Mouse (Mus musculus) E14TG2a.4 (cell line): ENCODE results near the gene Rapgef6.
"Not testable (repeated sequence)": the region's sequence is repeated elsewhere in the genome, so short reads cannot be mapped to it uniquely, and the experiment has no call there.

Experiments used
- H3K27me3 ChIP-seq: 2 replicates; pipeline ENCODE4 v1.6.1; 2014; ENCODE audit warnings: low read length, control low read depth; ENCODE audit not compliant: insufficient read depth
- H3K36me3 ChIP-seq: 2 replicates; pipeline ENCODE4 v1.6.1; 2014; ENCODE audit warnings: low read length, control low read depth; ENCODE audit not compliant: insufficient read depth
- H3K4me1 ChIP-seq: replicated peaks from 2 replicates; pipeline ENCODE4 v1.6.1; 2014; ENCODE audit warnings: low read depth, low read length, control low read depth
- H3K4me3 ChIP-seq: replicated peaks from 2 replicates; pipeline ENCODE4 v1.5.1; 2014; ENCODE audit warnings: mild to moderate bottlenecking, low read length
- H3K9me3 ChIP-seq: 2 replicates; pipeline ENCODE4 v1.6.1; 2014; ENCODE audit warnings: low read length, control low read depth
- CTCF ChIP-seq: conservative IDR thresholded peaks from 2 replicates; pipeline ENCODE4 v1.5.1; 2014; ENCODE audit warnings: low read length
- NANOG ChIP-seq: IDR thresholded peaks from 2 replicates; pipeline ENCODE4 v1.6.1; 2014; ENCODE audit warnings: borderline replicate concordance, low read length, mixed read lengths
- POU5F1 ChIP-seq: IDR thresholded peaks from 2 replicates; pipeline ENCODE4 v1.6.1; 2014; ENCODE audit warnings: low read length, borderline replicate concordance

Gene Rapgef6

DNA sequence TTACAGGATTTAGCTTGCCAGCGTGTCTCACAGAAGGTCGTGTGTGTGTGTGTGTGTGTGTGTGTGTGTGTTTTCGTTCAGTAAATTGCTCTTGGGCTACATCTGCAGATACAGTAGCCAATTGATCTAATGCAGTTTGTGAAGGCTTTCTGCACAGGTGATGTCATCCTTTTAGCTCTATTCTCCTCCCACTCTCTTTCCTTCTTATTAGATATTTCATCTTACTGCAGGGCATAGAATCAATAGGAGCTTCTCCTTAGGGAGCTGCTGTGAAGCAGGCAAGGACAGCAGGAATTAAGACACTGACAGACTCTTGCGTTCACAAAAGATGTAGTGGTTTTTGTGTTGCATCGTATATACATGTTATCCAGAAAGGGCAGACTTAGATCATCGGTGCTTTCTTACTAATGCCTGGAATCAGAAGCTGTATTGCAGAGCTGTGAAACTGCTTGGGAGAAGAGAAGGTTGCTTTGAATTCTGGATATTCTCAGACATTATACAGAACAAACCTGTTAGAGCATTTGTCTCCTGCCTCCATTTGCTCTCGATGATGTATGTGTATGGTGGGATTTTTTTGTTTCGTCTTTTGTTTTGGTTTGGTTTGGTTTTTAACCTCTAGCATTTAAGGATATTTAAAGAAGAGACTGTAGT, 73.4 kb downstream of the Rapgef6 start:
- no peaks in the 10 kb centered on the region for H3K4me1 ChIP-seq
- no peaks in the 10 kb centered on the region for H3K36me3 ChIP-seq
- no peaks in the 10 kb centered on the region for H3K27me3 ChIP-seq
- TF ChIP-seq POU5F1 (no peak), NANOG (no peak), CTCF (no peak)
- H3K9me3 ChIP-seq = no peaks in the 10 kb centered on the region
- no peak overlapping the region for H3K4me3 ChIP-seq

- no peaks in the 10 kb centered on the region for H3K9me3 ChIP-seq
- H3K27me3 ChIP-seq = no peaks in the 10 kb centered on the region
- H3K36me3 ChIP-seq = no peaks in the 10 kb centered on the region
- no peak overlapping the region for H3K4me3 ChIP-seq
- H3K4me1 ChIP-seq = no peaks in the 10 kb centered on the region
- TF ChIP-seq NANOG = no peak
- no peak for TF ChIP-seq CTCF
- TF ChIP-seq POU5F1 = no peak
Measured at GRCm38 (mm10) chr11:54597902-54598447, 75.3 kb downstream of the Rapgef6 start.

DNA sequence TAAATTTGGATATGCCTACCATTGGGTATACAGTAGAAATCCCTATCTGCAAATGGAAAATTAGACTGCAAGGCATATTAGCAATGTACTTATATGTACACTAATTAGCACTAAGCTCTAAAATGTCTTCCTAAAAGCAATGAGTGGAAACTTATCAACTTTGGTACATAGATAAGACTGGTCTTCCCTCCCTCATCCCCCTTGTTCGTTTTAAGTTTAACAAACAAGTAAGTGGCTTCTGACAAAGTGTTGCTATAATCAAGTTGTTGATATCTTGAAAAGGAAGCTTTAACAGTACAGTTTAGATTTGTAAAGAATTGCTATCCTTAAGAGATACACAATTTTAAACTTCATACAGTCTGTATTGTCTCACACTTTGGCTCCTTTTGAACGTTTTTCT, 78.5 kb downstream of the Rapgef6 start:
- Histone ChIP-seq H3K4me1 (no peaks in the 10 kb centered on the region), H3K27me3 (no peaks in the 10 kb centered on the region), H3K9me3 (no peaks in the 10 kb centered on the region), H3K4me3 (no peak overlapping the region), H3K36me3 (no peaks in the 10 kb centered on the region)
- TF ChIP-seq POU5F1 (no peak), CTCF (no peak), NANOG (no peak)

DNA sequence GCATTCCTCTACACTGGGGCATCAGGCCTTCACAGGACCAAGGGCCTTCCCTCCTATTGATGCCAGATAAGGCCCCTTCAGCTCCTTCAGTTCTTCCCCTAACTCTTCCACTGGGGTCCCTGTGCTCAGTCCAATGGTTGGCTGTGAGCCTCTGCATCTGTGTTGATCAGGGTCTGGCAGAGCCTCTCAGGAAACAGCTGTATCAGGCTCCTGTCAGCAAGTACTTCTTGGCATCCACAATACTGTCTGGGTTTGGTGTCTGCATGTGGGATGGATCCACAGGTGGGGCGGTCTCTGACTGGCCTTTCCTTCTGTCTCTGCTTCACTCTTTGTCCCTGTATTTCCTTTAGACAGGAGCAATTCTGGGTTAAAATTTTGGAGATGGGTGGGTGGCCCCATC, 80.1 kb downstream of the Rapgef6 start:
- not testable (repeated sequence) for H3K4me1 ChIP-seq, H3K9me3 ChIP-seq, H3K4me3 ChIP-seq, H3K27me3 ChIP-seq, H3K36me3 ChIP-seq

- H3K27me3 ChIP-seq = no peaks in the 10 kb centered on the region
- H3K9me3 ChIP-seq = no peaks in the 10 kb centered on the region
- TF ChIP-seq NANOG (no peak), CTCF (no peak), POU5F1 (no peak)
- H3K4me1 ChIP-seq = no peaks in the 10 kb centered on the region
- H3K36me3 ChIP-seq = no peaks in the 10 kb centered on the region
- no peak overlapping the region for H3K4me3 ChIP-seq
Measured at GRCm38 (mm10) chr11:54604415-54604814, 81.8 kb downstream of the Rapgef6 start.

DNA sequence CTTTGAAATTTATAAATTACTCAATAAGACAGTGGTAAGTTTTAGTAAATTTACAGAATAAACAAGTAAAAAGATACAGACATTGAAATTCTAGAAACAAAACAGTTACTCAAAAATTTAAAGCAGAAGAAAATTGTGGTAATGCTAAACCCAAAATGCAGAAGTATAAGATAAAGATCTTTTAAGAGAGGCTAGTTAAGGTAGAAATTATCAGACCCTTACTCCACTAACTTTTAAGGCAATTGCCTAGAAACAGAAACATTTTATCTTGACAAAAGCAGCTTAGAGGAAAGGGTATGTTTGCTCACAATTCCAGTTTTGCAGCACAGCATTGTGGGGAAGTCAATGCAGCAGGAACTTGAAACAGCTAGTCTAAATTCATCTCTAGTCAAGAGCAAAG, 91.0 kb downstream of the Rapgef6 start:
- Histone ChIP-seq H3K4me1 (no peaks in the 10 kb centered on the region), H3K9me3 (no peaks in the 10 kb centered on the region), H3K36me3 (0 out of 2 replicates have a peak, but pooled peaks cover 3% of the 10 kb centered on the region), H3K27me3 (no peaks in the 10 kb centered on the region), H3K4me3 (no peak overlapping the region)
- no peak for TF ChIP-seq POU5F1
- no peak for TF ChIP-seq NANOG
- no peak for TF ChIP-seq CTCF

GRCm38 (mm10) chr11:54614560-54614959, 91.9 kb downstream of the Rapgef6 start:
- Histone ChIP-seq H3K36me3 (0 out of 2 replicates have a peak, but pooled peaks cover 3% of the 10 kb centered on the region), H3K4me3 (no peak overlapping the region), H3K9me3 (no peaks in the 10 kb centered on the region), H3K27me3 (no peaks in the 10 kb centered on the region), H3K4me1 (no peaks in the 10 kb centered on the region)
- no peak for TF ChIP-seq NANOG
- TF ChIP-seq POU5F1 = no peak
- no peak for TF ChIP-seq CTCF

DNA sequence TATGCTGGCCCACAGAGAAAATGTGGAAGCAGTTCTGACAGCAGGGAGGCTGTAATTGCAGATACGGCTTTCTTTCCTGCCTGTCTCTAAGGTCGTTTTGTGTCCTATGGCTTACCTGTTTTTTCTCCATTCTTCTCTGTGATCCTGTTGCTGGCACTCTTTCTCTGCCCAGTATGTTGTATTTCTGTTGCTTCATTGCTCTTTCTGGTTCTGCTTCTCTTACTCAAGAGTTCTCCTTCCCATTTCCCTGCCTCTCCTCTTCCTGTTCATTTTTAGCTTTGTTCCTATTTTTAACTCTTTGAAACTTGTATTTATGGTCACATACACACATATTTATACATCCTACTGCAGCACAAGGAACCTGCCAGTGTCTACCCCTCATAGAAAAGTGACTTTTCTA, 96.2 kb downstream of the Rapgef6 start:
- no peak overlapping the region for H3K4me3 ChIP-seq
- TF ChIP-seq NANOG (no peak), CTCF (no peak), POU5F1 (no peak)
- H3K9me3 ChIP-seq = no peaks in the 10 kb centered on the region
- no peaks in the 10 kb centered on the region for H3K4me1 ChIP-seq
- 0 out of 2 replicates have a peak, but pooled peaks cover 3% of the 10 kb centered on the region for H3K36me3 ChIP-seq
- H3K27me3 ChIP-seq = no peaks in the 10 kb centered on the region

DNA sequence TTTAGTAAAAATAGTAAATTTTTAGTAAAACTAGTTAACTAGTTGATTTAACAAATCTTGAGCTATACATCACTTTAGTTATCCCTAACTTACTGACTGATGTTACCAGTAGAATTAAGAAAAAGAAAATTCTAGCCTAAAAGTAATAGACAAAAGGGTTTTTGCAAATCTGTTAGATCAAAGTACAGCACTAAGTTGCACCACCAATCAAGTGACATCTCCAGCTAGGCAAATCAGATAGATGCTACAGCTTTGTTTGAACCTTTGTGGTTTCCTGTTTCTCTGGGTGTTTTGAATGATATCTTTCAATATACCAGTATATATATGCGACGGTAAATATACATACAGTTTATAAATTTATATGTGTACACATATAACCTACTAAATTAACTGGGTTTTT, 99.1 kb downstream of the Rapgef6 start:
- no peak for TF ChIP-seq CTCF
- TF ChIP-seq POU5F1 = no peak
- TF ChIP-seq NANOG = no peak
- Histone ChIP-seq H3K27me3 (no peaks in the 10 kb centered on the region), H3K4me1 (no peaks in the 10 kb centered on the region), H3K36me3 (peaks cover 3% of the 10 kb centered on the region; the same call in 1 of the 2 replicates), H3K4me3 (no peak overlapping the region), H3K9me3 (no peaks in the 10 kb centered on the region)
